ENCODE assay signal across 10 mouse cellular contexts in the genomic region with DNA sequence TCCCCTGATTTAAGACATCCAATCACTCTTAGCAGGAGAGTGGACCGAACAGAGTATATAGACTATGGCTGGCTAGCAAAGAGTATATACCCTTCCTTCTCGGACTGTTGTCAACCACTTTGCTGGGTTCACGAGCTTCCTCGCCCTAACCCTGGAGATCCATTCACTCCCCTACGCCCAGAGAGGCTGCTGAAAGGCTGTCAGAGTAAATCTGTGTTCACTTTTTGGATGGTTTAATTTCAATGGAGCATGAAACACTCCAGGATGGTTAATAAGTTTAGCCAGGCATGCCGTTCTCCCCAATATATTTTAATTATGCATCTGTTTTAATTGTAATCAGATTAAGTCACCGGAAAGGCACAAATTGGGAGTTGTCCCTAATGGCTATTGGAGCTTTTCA. TPM values are rescaled to one million over a fixed set of nuclear protein-coding genes. Genes with fewer than 3 reads are reported as not detected.
A peak's percentile ranks its signal among the peaks of the same experiment; 100 is the strongest.
DNase-seq lines count a peak whose midpoint lies in the region; ATAC-seq and TF ChIP-seq lines count a peak whose summit lies in the region.
"Had no signal": no experiment of that assay in that cellular context is flagged by ENCODE, and none has a peak within 500 bp of the region (broad histone marks: within the 10 kb centered on the region; RNA-seq: fewer than 3 reads in every experiment).

No protein-coding gene starts in this region.

- TF ChIP-seq POLR2A in myocyte (IDR thresholded peaks at IDR 0.05; ENCODE audit: insufficient read length, low read depth) = no peak

- TF ChIP-seq EP300 in heart, postnatal 0 days (IDR thresholded peaks at IDR 0.05; ENCODE audit: low read depth) = no peak

- ATAC-seq in heart, postnatal 0 days (ENCODE audit: insufficient read depth, low read depth) = no peak
- ATAC-seq in embryonic facial prominence, embryonic 15.5 days (ENCODE audit: insufficient number of reproducible peaks, low FRiP score, low TSS enrichment, low read depth) = no peak
- ATAC-seq in intestine, embryonic 15.5 days = no peak
- ATAC-seq in monocyte, adult 5-6 weeks (replicated peaks; ENCODE audit: insufficient number of reproducible peaks, low FRiP score, low TSS enrichment, poor library complexity, severe bottlenecking) = no peak

- H3K79me2 ChIP-seq in myocyte (ENCODE audit: control insufficient read depth, insufficient read depth) = no peaks in the 10 kb centered on the region

- no peak for DNase-seq in heart, postnatal 0 days (ENCODE audit: low spot score)
- no peak for DNase-seq in heart, adult 9 months (ENCODE audit: low spot score in 2 of 2)
- no peak for DNase-seq in right cerebral cortex, adult 2 months (ENCODE audit: low spot score in 2 of 2)
- no peak for DNase-seq in cerebellum, adult 11 months

- H3K27ac ChIP-seq in heart, postnatal 0 days (ENCODE audit: low read depth) = no peak overlapping the region
- no peak overlapping the region for H3K27ac ChIP-seq in embryonic facial prominence, embryonic 15.5 days (replicated peaks)
- H3K27ac ChIP-seq in intestine, embryonic 15.5 days = no peak overlapping the region

- peak overlapping the region; percentile 83 for H3K4me3 ChIP-seq in heart, postnatal 0 days (ENCODE audit: low read depth, low read length)
- peak overlapping the region; percentile 82 for H3K4me3 ChIP-seq in embryonic facial prominence, embryonic 15.5 days (replicated peaks)
- H3K4me3 ChIP-seq in intestine, embryonic 15.5 days (replicated peaks) = peak overlapping the region; percentile 79
- H3K4me3 ChIP-seq in myocyte = no peak overlapping the region

- no peaks in the 10 kb centered on the region for H3K27me3 ChIP-seq in heart, postnatal 0 days (ENCODE audit: control insufficient read depth, insufficient read depth, low read length)
- H3K27me3 ChIP-seq in embryonic facial prominence, embryonic 15.5 days = no peaks in the 10 kb centered on the region
- H3K27me3 ChIP-seq in intestine, embryonic 15.5 days (replicated peaks) = no peaks in the 10 kb centered on the region
- no peaks in the 10 kb centered on the region for H3K27me3 ChIP-seq in myocyte (ENCODE audit: control insufficient read depth, insufficient read depth, insufficient read length)

- H3K9me3 ChIP-seq in heart, postnatal 0 days (replicated peaks; ENCODE audit: control insufficient read depth, low read length) = no peaks in the 10 kb centered on the region
- no peaks in the 10 kb centered on the region for H3K9me3 ChIP-seq in embryonic facial prominence, embryonic 15.5 days (replicated peaks)
- H3K9me3 ChIP-seq in intestine, embryonic 15.5 days = no peaks in the 10 kb centered on the region
- H3K9me3 ChIP-seq: G1E had no signal

- H3K9ac ChIP-seq in heart, postnatal 0 days (replicated peaks; ENCODE audit: low read depth, low read length) = no peak overlapping the region
- peak overlapping the region; percentile 39 for H3K9ac ChIP-seq in embryonic facial prominence, embryonic 15.5 days
- H3K9ac ChIP-seq in intestine, embryonic 15.5 days = 0 out of 2 replicates have a peak overlapping the region, but pooled peaks have one; percentile 33

- 65% methylated on average over 7 of the region's 7 CpGs for WGBS in heart, postnatal 0 days
- 31% methylated on average over 7 of the region's 7 CpGs for WGBS in embryonic facial prominence, embryonic 15.5 days
- 61% methylated on average over 7 of the region's 7 CpGs for WGBS in intestine, embryonic 15.5 days

- H3K4me1 ChIP-seq in heart, postnatal 0 days (ENCODE audit: control insufficient read depth, insufficient read depth) = no peaks in the 10 kb centered on the region
- peaks cover 24% of the 10 kb centered on the region for H3K4me1 ChIP-seq in embryonic facial prominence, embryonic 15.5 days
- no peaks in the 10 kb centered on the region for H3K4me1 ChIP-seq in intestine, embryonic 15.5 days (replicated peaks)

- H3K4me2 ChIP-seq in heart, postnatal 0 days (ENCODE audit: low read depth, low read length) = peak overlapping the region; percentile 95
- H3K4me2 ChIP-seq in embryonic facial prominence, embryonic 15.5 days (replicated peaks) = peak overlapping the region; percentile 82
- peak overlapping the region; percentile 89 for H3K4me2 ChIP-seq in intestine, embryonic 15.5 days (replicated peaks)
- peak overlapping the region; percentile 97 for H3K4me2 ChIP-seq in myocyte (ENCODE audit: low read depth)

- TF ChIP-seq CTCF in heart, postnatal 0 days (IDR thresholded peaks at IDR 0.05; ENCODE audit: low read depth) = no peak

- H3K36me3 ChIP-seq in heart, postnatal 0 days (replicated peaks; ENCODE audit: control insufficient read depth, insufficient read depth, low read length) = no peaks in the 10 kb centered on the region
- H3K36me3 ChIP-seq in embryonic facial prominence, embryonic 15.5 days = no peaks in the 10 kb centered on the region
- no peaks in the 10 kb centered on the region for H3K36me3 ChIP-seq in intestine, embryonic 15.5 days
- H3K36me3 ChIP-seq in myocyte (ENCODE audit: control insufficient read depth, insufficient read depth) = no peaks in the 10 kb centered on the region

- H3ac ChIP-seq in myocyte (ENCODE audit: control insufficient read depth, insufficient read length) = no peak overlapping the region

TF ChIP-seq in myocyte, 11 proteins besides CTCF, POLR2A, EP300 and RAD21:
- TF ChIP-seq E2F4 (IDR thresholded peaks at IDR 0.05; ENCODE audit: insufficient read depth) (no peak), REST (IDR thresholded peaks at IDR 0.05; ENCODE audit: insufficient read depth, insufficient read length) (no peak), CEBPB (IDR thresholded peaks at IDR 0.05; ENCODE audit: insufficient read depth, poor library complexity, severe bottlenecking) (no peak), USF1 (IDR thresholded peaks at IDR 0.05; ENCODE audit: low read depth) (no peak), POLR2AphosphoS2 (IDR thresholded peaks at IDR 0.05; ENCODE audit: insufficient read length, low read depth) (no peak), TCF12 (IDR thresholded peaks at IDR 0.05; ENCODE audit: insufficient read depth, poor library complexity, severe bottlenecking) (no peak), TCF3 (IDR thresholded peaks at IDR 0.05; ENCODE audit: insufficient read length, low read depth) (no peak), SRF (IDR thresholded peaks at IDR 0.05; ENCODE audit: control insufficient read depth, insufficient read length, low read depth) (no peak), MYOG (IDR thresholded peaks at IDR 0.05; ENCODE audit: control insufficient read depth in 1 of 3, insufficient read depth in 1 of 3, insufficient read length in 2 of 3, low read depth in 2 of 3) (no peak), MAX (IDR thresholded peaks at IDR 0.05; ENCODE audit: low read depth) (no peak), MYOD1 (IDR thresholded peaks at IDR 0.05; ENCODE audit: control insufficient read depth in 1 of 3, insufficient read length in 2 of 3, low read depth in 2 of 3) (no peak)

RNA-seq across cellular contexts. Expression of a gene that starts 1.9 kb away (rescaled TPM):
- 4.5 and 5.1 TPM in 2 replicates for total RNA-seq in heart, postnatal 0 days (2014; rRNA removed; ENCODE audit: low replicate concordance)
- 1.5 and 1.9 TPM in 2 replicates for polyA plus RNA-seq in heart, postnatal 0 days (2015; fragmentation: Nextera tagmentation; extraction: Ambion mirVana)
- polyA plus RNA-seq in embryonic facial prominence, embryonic 15.5 days (2015; fragmentation: Nextera tagmentation; extraction: Ambion mirVana) = 15.2 and 15.5 TPM in 2 replicates
- polyA plus RNA-seq in intestine, embryonic 15.5 days (2015; fragmentation: Nextera tagmentation; extraction: Ambion mirVana) = 8.7 and 9.1 TPM in 2 replicates
- 0.97 TPM for polyA plus RNA-seq in myocyte (2012; fragmentation: generic; extraction: Trizol)
- total RNA-seq in monocyte, adult 5-6 weeks (2017) = 0.49 TPM in 1 of 3 replicates, not detected in the others
- total RNA-seq: neutrophil, adult 5-6 weeks had no signal
